Mouse (Mus musculus): Measurements from ENCODE around the gene Cdc42se2.

GRCm38 (mm10) chr11:54744231-54744630 is 43.2 kb downstream of the Cdc42se2 start:
- no peak for TF ChIP-seq POLR2A (IDR thresholded peaks at IDR 0.05; ENCODE audit: insufficient read depth, low read depth, low read length)
- TF ChIP-seq CTCF (IDR thresholded peaks at IDR 0.05; ENCODE audit: insufficient read depth, low read depth, low read length), result no peak
